8 mouse cellular contexts compared by ENCODE assay signal in the genomic region with DNA sequence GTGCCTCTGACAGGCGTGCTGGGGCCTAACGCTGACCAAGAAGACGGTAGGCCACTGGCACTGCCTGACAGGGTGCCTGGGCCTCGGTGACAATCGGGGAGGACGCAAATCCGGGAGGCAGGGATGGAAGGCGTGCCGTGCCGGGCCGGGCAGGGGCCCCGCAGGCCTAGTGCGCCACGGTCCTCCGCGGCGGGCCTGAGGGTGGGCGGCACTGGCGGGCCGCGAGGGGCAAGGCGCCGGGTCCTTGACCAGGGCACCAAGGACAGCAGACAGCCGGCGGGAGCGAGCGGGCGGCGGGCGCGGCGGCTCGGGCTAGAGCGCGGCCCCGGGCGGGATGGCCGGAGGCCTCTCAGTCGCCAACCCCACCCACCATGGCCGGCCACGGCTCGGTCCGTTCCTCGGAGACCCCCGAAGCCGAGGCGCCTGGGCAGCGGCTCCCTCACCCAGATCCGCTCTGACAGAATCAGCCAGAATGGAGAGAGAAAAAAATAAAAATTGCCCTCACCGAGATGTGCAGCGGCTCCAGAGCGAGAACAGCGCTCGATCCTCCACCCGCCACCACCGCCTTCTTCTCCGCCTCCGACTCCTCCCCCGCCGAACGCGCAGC. TPM values are rescaled to one million over a fixed set of nuclear protein-coding genes. Genes with fewer than 3 reads are reported as not detected.
DNase-seq lines count a peak whose midpoint lies in the region; ATAC-seq lines count a peak whose summit lies in the region.

No protein-coding gene starts in this region.

- under 1% methylated on average over 45 of the region's 62 CpGs for WGBS in hindbrain, embryonic 11.5 days

- peak; percentile 53 for DNase-seq in embryo, embryonic 10 days (ENCODE audit: low spot score)
- no peak for DNase-seq in embryo, embryonic 11 days
- peak; percentile 56 to 63 for DNase-seq in right cerebral cortex, postnatal 10 days (ENCODE audit: low spot score in 2 of 2)
- no peak for DNase-seq in right cerebral cortex, postnatal 25 days
- no peak for DNase-seq in hindbrain, embryonic 11.5 days (ENCODE audit: low spot score)
- DNase-seq in yolk sac, embryonic 10.5 days (ENCODE audit: low spot score) = no peak
- DNase-seq in testis, postnatal 14 days (ENCODE audit: low spot score) = no peak

- no peaks in the 10 kb centered on the region for H3K9me3 ChIP-seq in hindbrain, embryonic 11.5 days (ENCODE audit: control insufficient read depth, low read length)

- H3K9ac ChIP-seq in hindbrain, embryonic 11.5 days (ENCODE audit: low read depth, low read length) = peak overlapping the region; percentile 96

- H3K4me1 ChIP-seq in hindbrain, embryonic 11.5 days (replicated peaks; ENCODE audit: control insufficient read depth, insufficient read depth, low read length) = no peaks in the 10 kb centered on the region

- H3K36me3 ChIP-seq in hindbrain, embryonic 11.5 days (ENCODE audit: control insufficient read depth, insufficient read depth, low read length) = no peaks in the 10 kb centered on the region

- H3K4me2 ChIP-seq in hindbrain, embryonic 11.5 days (replicated peaks; ENCODE audit: low read depth, low read length) = peak overlapping the region; percentile 62

- H3K27me3 ChIP-seq in hindbrain, embryonic 11.5 days (ENCODE audit: control insufficient read depth, insufficient read depth, low read length) = no peaks in the 10 kb centered on the region

- H3K4me3 ChIP-seq in hindbrain, embryonic 11.5 days (ENCODE audit: low read depth, low read length) = peak overlapping the region; percentile 98

- peak; percentile 69 for ATAC-seq in hindbrain, embryonic 11.5 days (ENCODE audit: low FRiP score)
- ATAC-seq in megakaryocyte, adult 5-6 weeks (ENCODE audit: poor library complexity, severe bottlenecking) = peak; percentile 30

- H3K27ac ChIP-seq in hindbrain, embryonic 11.5 days (ENCODE audit: low read depth, low read length) = peak overlapping the region; percentile 97

RNA-seq across cellular contexts. Expression of gene Pja2, which starts 0.3 kb away (rescaled TPM):
- 92.1 and 95.0 TPM in 2 replicates for polyA plus RNA-seq in hindbrain, embryonic 11.5 days (2014; fragmentation: Nextera tagmentation; extraction: Ambion mirVana)
- 25.0 and 29.4 TPM in 2 replicates for total RNA-seq in megakaryocyte, adult 5-6 weeks (2015)
- total RNA-seq in megakaryocyte, adult 5-6 weeks (2017) = 26.9 and 29.5 TPM in 2 replicates

Comparison
In these comparisons a context has a peak if more than half of its experiments do, and no peak if none do; other contexts are left out.
1. DNase-seq: peak in embryo, embryonic 10 days (single experiment) and right cerebral cortex, postnatal 10 days (2 of 2); none in embryo, embryonic 11 days (single experiment), right cerebral cortex, postnatal 25 days (single experiment), hindbrain, embryonic 11.5 days (single experiment), yolk sac, embryonic 10.5 days (single experiment) and testis, postnatal 14 days (single experiment).